Mouse (Mus musculus) embryonic facial prominence, embryonic 10.5 days (tissue): ENCODE measurements at regions not wholly inside any gene's neighbourhood (a gene's known extent, or its start where the extent isn't known, plus 50 kb on each side); places are given as distances from the start of the nearest gene placed in this dataset.

ENCODE experiments used
- DNase-seq: peaks from one replicate; pipeline ENCODE4 v3.0.0-alpha.2; 2017; ENCODE audit warnings: low spot score
- H3K27ac ChIP-seq: fragments of 300-500 bp; sonication (generic); replicated peaks from 2 replicates; pipeline ENCODE4 v1.5.1; 2016; ENCODE audit warnings: mild to moderate bottlenecking
- H3K27me3 ChIP-seq: fragments of 300-500 bp; sonication (generic); replicated peaks from 2 replicates; pipeline ENCODE4 v1.6.1; 2016; ENCODE audit warnings: low read depth, mild to moderate bottlenecking; ENCODE audit not compliant: poor library complexity, severe bottlenecking
- H3K36me3 ChIP-seq: fragments of 300-500 bp; sonication (generic); replicated peaks from 2 replicates; pipeline ENCODE4 v1.6.1; 2016; ENCODE audit warnings: mild to moderate bottlenecking, moderate library complexity
- H3K4me1 ChIP-seq: fragments of 300-500 bp; sonication (generic); 2 replicates; pipeline ENCODE4 v1.6.1; 2016
- H3K4me3 ChIP-seq: fragments of 300-500 bp; sonication (generic); 2 replicates; pipeline ENCODE4 v1.5.1; 2016; ENCODE audit warnings: mild to moderate bottlenecking, moderate library complexity
- H3K9me3 ChIP-seq: fragments of 300-500 bp; sonication (generic); 2 replicates; pipeline ENCODE4 v1.6.1; 2016; ENCODE audit warnings: mild to moderate bottlenecking
- WGBS: fragments of 180-500 bp; shearing (Covaris S2); methylation state at CpG from one replicate; pipeline ENCODE4 v1.1.7; 2016; 5-methylcytosine and 5-hydroxymethylcytosine counted together

DNA sequence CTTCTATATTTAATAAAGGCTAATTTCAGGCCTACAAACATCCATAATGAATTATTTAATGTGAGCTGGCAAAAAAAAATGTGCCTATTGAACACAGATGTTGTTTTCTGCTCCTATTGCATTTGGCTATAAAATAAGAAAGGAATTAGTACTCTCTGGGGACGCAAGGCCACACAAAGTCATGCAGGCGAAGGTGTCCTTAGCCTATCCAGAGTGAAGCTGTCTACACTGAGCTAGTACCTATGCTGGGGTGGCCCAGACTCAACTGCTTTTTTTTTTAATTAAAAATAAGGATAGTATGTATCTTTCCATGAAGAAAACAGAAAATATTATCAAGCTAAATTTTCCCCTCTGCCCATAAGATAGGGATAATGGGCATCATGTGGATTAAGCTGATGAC, 705.7 kb downstream of the Diaph3 start:
- Histone ChIP-seq H3K9me3 (no peaks in the 10 kb centered on the region), H3K27ac (no peak overlapping the region), H3K4me1 (peaks cover 11% of the 10 kb centered on the region; the same call in 1 of the 2 replicates), H3K27me3 (no peaks in the 10 kb centered on the region), H3K4me3 (no peak overlapping the region), H3K36me3 (no peaks in the 10 kb centered on the region)
- no peak for DNase-seq
- 86% methylated on average over 2 of the region's 2 CpGs for WGBS

DNA sequence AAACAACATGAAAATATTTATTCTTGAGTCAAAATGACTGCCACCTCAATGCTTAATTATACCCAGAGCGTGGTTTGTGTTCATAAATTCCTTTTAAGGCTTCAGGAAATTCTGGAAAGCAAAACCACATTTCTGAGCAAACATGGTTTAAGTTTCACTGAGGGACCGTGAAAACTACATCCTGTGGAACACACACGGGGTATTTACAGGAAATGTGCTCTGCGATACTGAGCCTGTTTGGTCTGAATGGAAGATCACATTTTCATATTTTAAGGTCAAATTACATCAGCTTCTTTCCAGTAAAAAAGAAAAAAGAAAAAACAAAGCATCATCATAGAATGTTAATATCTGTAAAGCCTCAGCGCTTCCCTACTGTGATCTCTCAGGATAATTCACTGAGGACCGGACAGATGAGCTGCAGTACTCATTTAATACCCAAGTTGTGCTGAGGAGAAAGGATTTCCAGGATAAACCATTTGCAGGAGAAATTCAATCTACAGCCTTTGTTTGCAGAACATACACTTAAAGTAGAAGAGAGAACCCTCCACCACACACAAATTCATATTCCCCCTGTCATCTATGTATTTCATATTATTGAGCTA, 709.7 kb downstream of the Diaph3 start:
- H3K36me3 ChIP-seq, result no peaks in the 10 kb centered on the region
- 62% methylated on average over 6 of the region's 6 CpGs for WGBS
- no peaks in the 10 kb centered on the region for H3K9me3 ChIP-seq
- H3K27ac ChIP-seq, result no peak overlapping the region; the same call in 1 of the 2 replicates
- H3K27me3 ChIP-seq, result no peaks in the 10 kb centered on the region
- no peak overlapping the region for H3K4me3 ChIP-seq
- H3K4me1 ChIP-seq, result peaks cover 11% of the 10 kb centered on the region; the same call in 1 of the 2 replicates
- no peak for DNase-seq

GRCm38 (mm10) chr14:86421881-86422280, 719.2 kb downstream of the Diaph3 start:
- Histone ChIP-seq H3K27ac (no peak overlapping the region), H3K27me3 (no peaks in the 10 kb centered on the region), H3K36me3 (no peaks in the 10 kb centered on the region), H3K4me3 (no peak overlapping the region), H3K9me3 (no peaks in the 10 kb centered on the region), H3K4me1 (no peaks in the 10 kb centered on the region)
- DNase-seq, result no peak
- 83% methylated on average over 5 of the region's 5 CpGs for WGBS

- 83% methylated on average over 3 of the region's 3 CpGs for WGBS
- Histone ChIP-seq H3K27ac (no peak overlapping the region), H3K9me3 (no peaks in the 10 kb centered on the region), H3K27me3 (no peaks in the 10 kb centered on the region), H3K36me3 (no peaks in the 10 kb centered on the region), H3K4me3 (no peak overlapping the region), H3K4me1 (no peaks in the 10 kb centered on the region)
- no peak for DNase-seq
Measured at GRCm38 (mm10) chr14:86419959-86420598, 721.0 kb downstream of the Diaph3 start.

DNA sequence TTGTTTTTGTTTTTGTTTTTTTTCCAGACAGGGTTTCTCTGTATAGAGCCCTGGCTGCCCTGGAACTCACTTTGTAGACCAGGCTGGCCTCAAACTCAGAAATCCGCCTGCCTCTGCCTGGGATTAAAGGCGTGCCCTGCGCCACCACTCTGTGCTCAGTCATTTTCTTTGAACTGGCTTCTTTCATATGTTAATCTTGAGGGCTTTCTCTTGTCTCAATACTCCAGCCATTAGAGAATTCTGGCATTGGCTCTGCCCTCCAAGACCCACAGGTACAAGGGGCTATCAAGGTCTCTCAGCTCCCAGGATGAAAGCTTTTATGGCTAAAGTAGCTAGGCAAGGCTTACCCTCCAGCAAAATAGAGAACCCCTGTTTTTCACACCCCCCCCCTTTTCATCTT, 744.2 kb downstream of the Diaph3 start:
- no peak overlapping the region for H3K27ac ChIP-seq
- DNase-seq, result no peak
- H3K9me3 ChIP-seq, result no peaks in the 10 kb centered on the region
- H3K4me1 ChIP-seq, result peaks cover 8% of the 10 kb centered on the region
- WGBS, result 85% methylated on average over 3 of the region's 3 CpGs
- H3K27me3 ChIP-seq, result peaks cover 30% of the 10 kb centered on the region
- H3K36me3 ChIP-seq, result no peaks in the 10 kb centered on the region
- no peak overlapping the region for H3K4me3 ChIP-seq

GRCm38 (mm10) chr14:86395951-86396361, 745.1 kb downstream of the Diaph3 start:
- peak overlapping the region; percentile 26 for H3K4me3 ChIP-seq
- no peak overlapping the region for H3K27ac ChIP-seq
- no peaks in the 10 kb centered on the region for H3K36me3 ChIP-seq
- no peak for DNase-seq
- peaks cover 8% of the 10 kb centered on the region for H3K4me1 ChIP-seq
- H3K27me3 ChIP-seq, result peaks cover 30% of the 10 kb centered on the region
- no peaks in the 10 kb centered on the region for H3K9me3 ChIP-seq
- whole genome bisulfite sequencing, result 11% methylated on average over 9 of the region's 9 CpGs

DNA sequence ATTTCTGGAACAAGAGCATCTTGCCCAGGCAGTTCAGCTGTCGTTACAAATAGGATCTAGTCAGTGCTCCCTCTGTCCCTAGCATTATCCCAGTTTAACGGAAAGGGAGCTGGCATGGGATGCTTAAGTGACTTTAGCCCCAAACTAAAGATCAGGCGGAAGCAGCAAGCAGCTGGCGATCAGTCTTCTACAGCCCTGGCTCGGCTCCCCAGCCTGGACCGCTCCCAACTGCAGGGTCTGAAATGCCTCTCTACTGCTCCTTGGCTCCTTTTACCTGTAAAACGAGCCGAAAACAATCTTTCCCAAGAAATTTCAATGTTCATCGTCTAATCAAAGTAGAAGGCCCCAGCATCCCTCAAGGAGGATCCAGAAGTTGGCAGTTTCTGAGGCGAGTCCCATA, 745.5 kb downstream of the Diaph3 start:
- H3K36me3 ChIP-seq, result no peaks in the 10 kb centered on the region
- H3K27me3 ChIP-seq, result peaks cover 30% of the 10 kb centered on the region
- H3K4me3 ChIP-seq, result peak overlapping the region; percentile 6; the same call in 1 of the 2 replicates
- 18% methylated on average over 10 of the region's 10 CpGs for WGBS
- DNase-seq, result no peak
- H3K27ac ChIP-seq, result no peak overlapping the region
- peaks cover 8% of the 10 kb centered on the region for H3K4me1 ChIP-seq
- H3K9me3 ChIP-seq, result no peaks in the 10 kb centered on the region

GRCm38 (mm10) chr14:86395068-86395467, 746.0 kb downstream of the Diaph3 start:
- 65% methylated on average over 7 of the region's 7 CpGs for WGBS
- H3K4me3 ChIP-seq, result no peak overlapping the region
- H3K27ac ChIP-seq, result no peak overlapping the region
- DNase-seq, result no peak
- peaks cover 8% of the 10 kb centered on the region for H3K4me1 ChIP-seq
- no peaks in the 10 kb centered on the region for H3K36me3 ChIP-seq
- peaks cover 30% of the 10 kb centered on the region for H3K27me3 ChIP-seq
- no peaks in the 10 kb centered on the region for H3K9me3 ChIP-seq

- Histone ChIP-seq H3K27me3 (no peaks in the 10 kb centered on the region), H3K9me3 (no peaks in the 10 kb centered on the region), H3K4me3 (no peak overlapping the region), H3K36me3 (no peaks in the 10 kb centered on the region), H3K27ac (no peak overlapping the region), H3K4me1 (no peaks in the 10 kb centered on the region)
- 88% methylated on average over 6 of the region's 6 CpGs for WGBS
- DNase-seq, result no peak
Measured at GRCm38 (mm10) chr14:86385136-86385535, 755.9 kb downstream of the Diaph3 start.

- WGBS, result 92% methylated on average over 2 of the region's 2 CpGs
- no peaks in the 10 kb centered on the region for H3K9me3 ChIP-seq
- H3K36me3 ChIP-seq, result no peaks in the 10 kb centered on the region
- no peak overlapping the region for H3K4me3 ChIP-seq
- H3K27me3 ChIP-seq, result no peaks in the 10 kb centered on the region
- H3K4me1 ChIP-seq, result no peaks in the 10 kb centered on the region
- DNase-seq, result no peak
- H3K27ac ChIP-seq, result no peak overlapping the region
Measured at GRCm38 (mm10) chr14:86365032-86365431, 776.0 kb downstream of the Diaph3 start.

DNA sequence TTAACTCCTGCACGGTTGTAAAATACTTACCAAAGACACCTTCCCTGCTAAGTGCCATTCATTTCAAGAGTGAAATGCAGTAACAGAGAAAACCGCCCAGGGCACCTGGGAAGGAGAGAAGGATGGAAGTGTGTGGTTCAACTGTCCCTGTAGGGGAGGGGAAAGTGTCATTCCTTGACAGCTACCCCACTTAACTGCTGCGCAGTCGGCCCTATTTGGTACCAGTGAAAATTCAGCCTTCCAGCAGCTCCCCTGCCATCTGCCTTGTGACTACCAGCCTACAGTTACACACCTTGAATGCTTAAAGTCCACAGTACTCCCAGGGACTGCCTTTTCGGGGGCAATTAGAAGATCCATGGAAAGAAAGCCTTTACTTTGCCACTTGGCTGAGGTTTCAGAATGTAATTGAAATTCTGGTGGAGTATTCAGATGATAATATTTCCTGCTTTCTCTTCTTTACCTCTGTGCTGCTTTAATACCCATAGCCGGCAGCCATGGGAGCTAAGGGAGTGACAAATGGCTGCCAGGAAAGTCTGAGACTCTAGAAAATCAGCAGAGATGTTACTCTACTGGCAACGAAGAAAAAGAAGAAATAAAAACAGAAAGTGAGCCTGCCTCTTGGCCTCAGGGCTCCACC, 780.5 kb downstream of the Diaph3 start:
- H3K27ac ChIP-seq, result no peak overlapping the region
- no peaks in the 10 kb centered on the region for H3K36me3 ChIP-seq
- 46% methylated on average over 7 of the region's 7 CpGs for WGBS
- no peak overlapping the region for H3K4me3 ChIP-seq
- no peaks in the 10 kb centered on the region for H3K9me3 ChIP-seq
- no peaks in the 10 kb centered on the region for H3K27me3 ChIP-seq
- no peaks in the 10 kb centered on the region for H3K4me1 ChIP-seq
- no peak for DNase-seq

DNA sequence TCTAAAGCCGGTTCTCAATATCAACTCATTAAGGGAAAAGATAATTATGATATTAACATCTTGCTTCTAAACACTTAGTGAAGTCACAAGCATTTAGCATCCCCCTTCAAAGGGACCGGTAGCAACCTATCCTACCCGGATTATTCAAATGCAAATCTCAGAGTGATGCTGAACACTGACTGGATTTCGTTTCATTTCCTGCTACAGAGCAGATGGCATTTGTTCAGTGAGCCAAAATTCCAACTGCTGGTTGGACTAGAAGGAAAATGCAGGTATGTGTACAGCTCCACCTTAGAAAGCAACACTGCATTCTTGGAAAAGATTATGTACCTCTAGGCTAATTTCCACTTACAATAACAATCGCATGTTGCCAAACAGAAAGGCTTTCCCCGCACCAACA, 782.5 kb downstream of the Diaph3 start:
- no peaks in the 10 kb centered on the region for H3K9me3 ChIP-seq
- H3K36me3 ChIP-seq, result no peaks in the 10 kb centered on the region
- no peak overlapping the region for H3K27ac ChIP-seq
- DNase-seq, result no peak
- no peaks in the 10 kb centered on the region for H3K4me1 ChIP-seq
- no peak overlapping the region for H3K4me3 ChIP-seq
- 83% methylated on average over 6 of the region's 6 CpGs for WGBS
- H3K27me3 ChIP-seq, result no peaks in the 10 kb centered on the region

GRCm38 (mm10) chr14:86350526-86350925, 790.5 kb downstream of the Diaph3 start:
- no peak overlapping the region for H3K27ac ChIP-seq
- no peaks in the 10 kb centered on the region for H3K9me3 ChIP-seq
- no peak overlapping the region for H3K4me3 ChIP-seq
- no peaks in the 10 kb centered on the region for H3K36me3 ChIP-seq
- DNase-seq, result no peak
- H3K27me3 ChIP-seq, result no peaks in the 10 kb centered on the region
- 0 out of 2 replicates have a peak, but pooled peaks cover 4% of the 10 kb centered on the region for H3K4me1 ChIP-seq
- WGBS, result 62% methylated on average over 1 of the region's 1 CpGs
